Mouse (Mus musculus) mouse embryonic stem cell (cell line): ENCODE data around the gene Epha3.

Experiments
- in situ Hi-C, 2 experiments: fragments of 300-500 bp; cut with MboI; formaldehyde crosslinking; loops; 1 replicate in 1 of 2; 3 replicates in 1 of 2; pipeline ENCODE4 v1.14.3; 2019 to 2020; ENCODE audit warnings: low sequenced_read_pairs in 2 of 2, low pct_unique_long_range_greater_than_20kb in 1 of 2, mixed read lengths in 1 of 2; ENCODE audit not compliant: unreplicated experiment in 1 of 2

Epha3 gene

GRCm38 (mm10) chr16:63863913-63864330, at the start of gene Epha3:
Gene Epha3 (minus strand): TSS chr16:63864175.
- in situ Hi-C loops, result loop anchor here (25.0 kb wide), 1 partner anchor 873 kb away; no protein-coding TSS in a partner anchor

DNA sequence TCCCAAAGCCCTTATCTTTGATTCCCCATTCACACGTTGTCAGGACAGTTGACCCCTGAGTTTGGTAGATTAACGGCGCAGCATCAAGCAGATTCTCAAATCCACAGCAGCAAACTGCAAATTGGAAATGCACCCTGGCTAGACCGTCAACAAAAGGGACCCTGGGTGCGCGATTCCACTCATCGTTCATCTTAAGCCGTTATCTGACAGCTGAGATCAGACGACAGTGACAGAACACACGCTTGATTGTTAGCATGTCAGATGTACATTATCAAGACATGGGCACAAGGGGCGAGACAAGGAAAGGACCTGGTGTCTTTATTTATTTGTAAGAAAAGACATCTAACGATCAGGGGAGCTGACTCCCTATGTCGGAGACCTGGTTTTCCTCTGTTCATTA, 39.5 kb upstream of the Epha3 start:
- in situ Hi-C loops, result no loop called here

GRCm38 (mm10) chr16:63881190-63881589, 17.2 kb upstream of the Epha3 start:
- in situ Hi-C loops, result no loop called here

DNA sequence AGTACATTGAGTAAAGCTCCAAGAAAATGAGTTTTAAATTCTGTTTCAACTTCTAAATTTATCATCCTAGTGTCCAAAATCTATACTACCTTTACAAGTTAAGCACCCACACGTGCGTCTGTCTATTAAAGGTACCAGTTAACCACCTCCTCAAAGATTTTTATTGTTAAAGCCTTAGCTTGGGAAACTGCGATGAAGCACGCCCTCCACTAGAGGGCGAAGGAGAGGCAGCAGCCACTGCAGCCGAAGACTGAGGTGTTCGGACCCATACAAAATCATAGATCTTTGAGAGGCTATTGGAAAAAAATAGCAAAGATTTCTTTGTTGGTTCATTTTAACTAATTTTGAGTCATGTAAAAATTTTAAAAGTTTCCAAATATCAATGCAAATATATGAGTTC, 8.3 kb upstream of the Epha3 start:
- in situ Hi-C loops, result loop anchor here (25.0 kb wide), 1 partner anchor 865 kb away; no protein-coding TSS in a partner anchor

GRCm38 (mm10) chr16:63864463-63864976, 545 bp upstream of the Epha3 start:
- in situ Hi-C loops, result loop anchor here (25.0 kb wide), 1 partner anchor 873 kb away; no protein-coding TSS in a partner anchor

DNA sequence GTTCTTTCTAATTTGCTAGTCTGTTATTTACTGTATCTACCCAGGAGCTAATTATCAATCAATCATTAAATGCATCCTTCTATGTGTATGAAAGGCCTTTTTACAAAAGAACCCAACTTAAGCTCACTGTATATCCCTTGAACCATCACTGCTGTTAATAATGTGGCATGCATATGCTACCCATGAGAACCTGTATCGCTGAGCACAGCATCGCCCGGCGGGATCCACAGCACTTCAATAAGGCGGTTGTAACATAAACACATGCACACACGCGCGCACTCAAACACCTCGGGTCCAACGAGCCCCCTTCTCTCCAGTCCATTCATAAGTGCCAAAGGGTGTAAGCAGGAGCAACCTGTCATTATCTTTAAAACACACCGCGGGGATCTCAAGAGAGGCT, 794 bp downstream of the Epha3 start:
- in situ Hi-C loops, result loop anchor here (25.0 kb wide), 1 partner anchor 874 kb away; no protein-coding TSS in a partner anchor

DNA sequence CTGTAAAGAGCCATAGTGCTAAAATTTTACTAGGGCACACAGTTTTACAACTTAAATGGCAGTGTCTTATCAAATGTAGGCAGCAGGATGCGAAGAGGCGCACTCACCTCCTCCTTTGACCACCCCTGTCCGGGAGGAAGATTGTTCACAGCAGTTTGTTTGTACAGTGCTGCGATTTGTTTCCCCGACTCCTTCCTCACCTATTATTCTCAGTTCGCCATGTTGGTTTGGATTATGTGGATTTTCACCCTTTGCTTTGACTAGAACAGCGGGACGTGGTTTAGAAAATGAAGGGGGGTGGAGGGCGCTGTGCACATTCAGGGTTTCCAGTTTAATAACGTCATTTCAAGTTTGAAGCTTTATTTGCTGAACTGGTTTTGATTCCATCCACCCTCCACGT, 6.4 kb downstream of the Epha3 start:
- in situ Hi-C loops, result loop anchor here (25.0 kb wide), 1 partner anchor 880 kb away; no protein-coding TSS in a partner anchor

DNA sequence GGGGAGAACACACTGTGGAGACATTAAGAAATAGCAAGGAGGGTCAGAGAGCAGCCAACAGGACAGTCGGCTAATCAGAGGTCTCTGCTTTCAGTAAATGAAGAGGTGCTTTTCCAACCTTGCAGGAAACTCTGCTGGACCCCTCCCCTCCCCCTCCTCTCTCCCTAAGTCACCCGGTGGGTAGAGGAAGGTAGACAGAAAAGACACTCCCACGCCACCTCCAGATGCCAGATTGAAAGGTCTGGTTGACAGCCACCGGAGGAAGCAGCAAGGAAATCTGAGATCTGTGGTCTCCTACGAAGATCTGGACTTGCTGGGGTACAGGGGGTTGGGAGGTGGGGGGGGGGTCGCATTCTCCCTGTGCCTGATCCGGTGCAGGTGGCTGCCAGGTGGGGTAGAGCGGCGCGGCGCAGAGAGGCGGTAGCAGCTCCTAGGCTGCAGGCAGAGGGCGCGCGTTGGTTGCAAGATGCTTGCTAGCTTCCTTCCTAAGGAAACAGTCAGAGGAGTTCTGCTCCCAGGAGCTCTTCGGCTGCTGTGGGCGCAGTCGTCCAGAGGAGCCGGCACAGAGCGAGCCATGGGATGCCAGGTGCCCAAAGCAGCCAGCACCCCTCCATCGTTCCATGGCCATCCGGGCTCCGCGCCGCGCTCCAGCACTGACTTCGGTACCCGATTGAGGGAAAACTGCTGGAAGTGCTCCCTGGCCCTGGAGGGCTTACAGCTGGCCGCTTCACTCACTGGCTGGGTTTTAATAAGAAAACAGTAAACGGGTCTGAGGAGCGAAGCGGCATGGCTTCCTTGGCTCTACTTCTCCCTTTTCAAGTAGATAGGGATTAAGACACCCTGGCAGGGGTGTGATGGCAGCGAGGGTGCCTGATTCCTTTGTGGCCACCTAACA, 7.1 kb downstream of the Epha3 start:
- in situ Hi-C loops, result loop anchor here (25.0 kb wide), 1 partner anchor 880 kb away; no protein-coding TSS in a partner anchor

GRCm38 (mm10) chr16:63850297-63850696, 13.7 kb downstream of the Epha3 start:
- in situ Hi-C loops, result loop anchor here (25.0 kb wide), 1 partner anchor 887 kb away; no protein-coding TSS in a partner anchor

DNA sequence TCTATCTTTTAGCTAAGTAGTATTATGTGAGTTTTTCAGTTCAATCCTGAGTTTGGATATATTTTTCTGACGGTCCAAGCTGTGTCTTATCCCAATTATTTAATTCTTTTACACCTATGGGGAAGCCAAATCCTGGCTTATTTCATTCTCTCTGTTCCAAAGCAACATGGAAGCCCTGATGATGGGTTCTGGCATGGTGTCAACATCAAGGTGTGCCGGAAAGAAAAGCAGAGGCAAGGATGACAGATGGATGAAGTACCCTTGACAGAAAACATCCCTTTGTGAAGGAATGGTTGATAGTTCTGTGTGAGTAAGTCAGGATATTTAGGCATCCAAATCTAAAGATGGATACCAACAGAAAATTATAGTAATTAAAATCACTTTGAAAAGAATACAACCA, 21.1 kb downstream of the Epha3 start:
- in situ Hi-C loops, result no loop called here

- in situ Hi-C loops, result no loop called here
Observed at GRCm38 (mm10) chr16:63837466-63837865, 26.5 kb downstream of the Epha3 start.

- in situ Hi-C loops, result no loop called here
Observed at GRCm38 (mm10) chr16:63821164-63821563, 42.8 kb downstream of the Epha3 start.

- in situ Hi-C loops, result no loop called here
Observed at GRCm38 (mm10) chr16:63817606-63818005, 46.4 kb downstream of the Epha3 start.

GRCm38 (mm10) chr16:63816672-63817071, 47.3 kb downstream of the Epha3 start:
- in situ Hi-C loops, result no loop called here

DNA sequence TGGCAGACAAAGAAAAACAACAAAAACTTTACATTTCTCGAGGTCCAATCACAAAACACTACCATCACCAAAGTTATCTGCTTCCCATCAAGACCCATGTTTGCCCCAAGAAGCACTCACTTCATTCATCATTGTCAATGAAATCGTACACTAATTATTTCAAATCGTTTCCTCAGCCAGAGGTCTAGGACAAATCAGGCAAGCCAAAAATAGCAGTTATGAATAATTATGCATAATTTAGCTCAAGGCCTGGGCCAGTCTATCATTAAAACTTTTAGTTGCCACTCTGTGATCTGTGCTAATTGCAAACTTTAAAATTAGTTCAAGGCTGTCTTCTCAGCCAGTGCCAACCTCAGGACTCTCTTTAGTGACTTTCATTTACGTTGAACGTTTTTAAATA, 54.1 kb downstream of the Epha3 start:
- in situ Hi-C loops, result no loop called here

DNA sequence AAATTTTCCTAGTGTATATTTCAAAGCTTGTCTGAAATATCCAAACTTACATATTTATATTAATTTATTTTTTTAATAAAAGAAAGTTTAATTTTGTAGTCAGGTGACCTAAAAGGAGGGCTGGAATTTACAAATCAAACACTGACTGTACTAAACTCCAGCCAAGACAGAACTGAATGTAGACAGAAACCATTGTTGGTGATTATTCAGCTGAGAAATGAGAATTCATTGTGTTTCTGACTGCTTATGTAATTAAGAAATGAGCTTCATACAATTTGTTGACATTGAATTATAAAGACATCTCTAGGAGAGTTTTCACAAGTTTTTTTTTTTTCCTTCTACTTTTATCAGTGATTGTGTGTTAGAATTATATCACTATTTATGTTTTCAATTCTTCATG, 55.0 kb downstream of the Epha3 start:
- in situ Hi-C loops, result no loop called here

DNA sequence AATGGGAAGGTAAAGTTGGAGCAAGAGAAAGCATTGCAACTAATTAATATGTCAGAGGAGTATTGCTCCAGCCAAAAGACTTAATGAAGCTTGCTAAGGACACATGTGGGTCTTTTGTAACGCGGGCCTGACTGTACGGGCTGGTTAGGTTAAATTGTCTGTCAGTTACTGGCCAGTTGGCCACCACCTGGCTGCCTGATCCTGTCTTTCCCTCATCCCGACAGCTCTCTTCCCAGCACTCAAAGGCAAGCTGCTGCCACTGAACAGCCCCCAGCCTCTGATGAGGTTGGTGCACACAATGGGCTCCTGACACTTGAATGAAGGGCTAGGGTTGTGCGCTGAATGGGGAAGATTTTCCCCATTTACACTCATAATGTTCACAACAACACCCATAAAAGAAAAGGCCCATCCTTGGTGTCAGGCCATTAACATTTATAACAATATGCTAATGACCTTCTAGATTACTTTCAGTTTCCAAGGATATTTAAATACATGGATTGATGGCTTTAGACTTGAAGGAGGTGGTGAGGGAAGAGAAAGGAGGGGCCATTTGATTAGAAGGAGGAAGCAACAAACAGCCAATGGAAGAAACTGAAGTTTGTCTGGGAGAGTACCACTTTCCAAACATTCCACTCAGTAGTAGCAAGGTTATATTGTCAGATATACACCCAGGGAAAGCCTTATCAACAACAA, 57.4 kb downstream of the Epha3 start:
- in situ Hi-C loops, result no loop called here

DNA sequence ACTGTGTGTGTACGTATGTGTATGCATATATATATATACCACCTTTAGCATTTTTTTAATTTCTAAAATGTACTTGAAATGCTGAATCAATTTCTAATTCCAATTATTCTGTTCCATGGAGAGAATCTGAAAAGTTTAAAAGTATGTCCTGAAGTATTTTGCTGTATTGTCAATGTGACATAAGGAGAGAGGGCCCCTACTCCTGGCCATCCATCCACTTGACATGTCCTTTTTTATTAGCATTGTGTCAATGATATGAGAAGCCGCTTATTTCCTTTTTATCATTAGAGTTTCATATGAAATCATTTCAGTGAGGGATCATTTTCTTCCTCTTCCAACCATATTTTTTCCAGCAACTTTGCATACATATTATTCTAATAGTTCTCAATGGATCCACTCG, 58.0 kb downstream of the Epha3 start:
- in situ Hi-C loops, result no loop called here

DNA sequence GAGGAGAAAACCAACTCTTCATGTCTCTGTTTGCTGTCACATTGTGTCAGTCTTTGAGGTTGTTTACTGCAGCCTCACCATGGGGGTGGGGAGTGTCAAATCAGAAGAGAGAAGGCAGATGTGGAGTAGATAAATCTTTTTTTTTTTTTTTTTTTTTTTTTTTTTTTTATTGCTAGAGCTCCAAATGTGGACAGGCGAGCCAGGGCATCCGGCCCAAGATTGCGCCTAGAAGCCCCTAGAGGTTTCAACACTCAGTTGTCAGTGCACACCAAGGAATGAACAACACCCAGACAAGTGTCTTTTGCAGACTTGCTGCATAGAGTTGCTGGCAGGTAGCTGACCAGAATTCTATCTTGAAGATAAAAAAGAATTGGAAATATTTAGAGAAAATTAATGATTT, 62.5 kb downstream of the Epha3 start:
- in situ Hi-C loops, result no loop called here
